Mouse (Mus musculus): ENCODE measurements around the gene Gm7029. TPM values are rescaled to one million over a fixed set of nuclear protein-coding genes. Genes with fewer than 3 reads are reported as not detected.

Gm7029 gene
- total RNA-seq, 2 experiments from 2014 or later, result not detected

DNA sequence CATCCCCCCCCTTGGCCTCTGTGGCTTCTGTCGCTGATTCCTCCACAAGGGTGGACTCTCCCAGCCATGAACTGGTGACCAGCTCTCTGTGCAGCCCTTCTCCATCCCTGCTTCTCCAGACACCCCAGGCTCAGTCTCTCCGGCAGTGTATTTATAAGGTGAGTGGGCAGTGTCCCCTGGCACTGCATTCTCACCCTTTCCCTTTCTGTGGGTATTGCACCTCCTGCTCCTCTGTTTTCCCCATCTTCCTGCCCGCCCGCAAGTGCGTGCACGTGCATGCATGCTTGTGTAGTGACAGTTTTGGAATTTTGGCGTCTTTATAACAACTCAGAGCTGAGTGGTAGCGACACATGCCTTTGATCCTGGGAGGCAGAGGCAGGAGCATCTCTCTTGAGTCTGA, 40.3 kb downstream of the Gm7029 start:
- DNase-seq, result no peak

DNA sequence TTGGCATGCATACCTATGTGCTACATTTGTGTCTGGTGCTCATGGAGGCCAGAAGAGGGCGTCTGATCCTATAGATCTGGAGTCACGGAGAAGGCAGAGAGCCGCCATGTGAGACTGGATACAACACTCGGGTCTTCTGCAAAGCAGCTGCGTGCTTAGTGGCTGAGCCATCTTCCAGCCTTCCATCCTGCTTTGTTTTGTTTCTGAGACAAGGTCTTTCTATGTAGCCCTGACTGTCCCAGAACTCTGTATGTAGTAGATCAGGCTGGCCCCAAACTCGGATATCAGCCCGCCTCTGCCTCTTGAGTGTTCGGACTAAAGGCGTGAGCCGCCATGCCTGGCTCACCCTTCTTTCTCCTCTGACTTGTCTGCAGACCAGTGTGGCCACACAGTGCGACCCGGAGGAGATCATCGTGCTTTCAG, 41.3 kb downstream of the Gm7029 start:
- no peak for DNase-seq

DNA sequence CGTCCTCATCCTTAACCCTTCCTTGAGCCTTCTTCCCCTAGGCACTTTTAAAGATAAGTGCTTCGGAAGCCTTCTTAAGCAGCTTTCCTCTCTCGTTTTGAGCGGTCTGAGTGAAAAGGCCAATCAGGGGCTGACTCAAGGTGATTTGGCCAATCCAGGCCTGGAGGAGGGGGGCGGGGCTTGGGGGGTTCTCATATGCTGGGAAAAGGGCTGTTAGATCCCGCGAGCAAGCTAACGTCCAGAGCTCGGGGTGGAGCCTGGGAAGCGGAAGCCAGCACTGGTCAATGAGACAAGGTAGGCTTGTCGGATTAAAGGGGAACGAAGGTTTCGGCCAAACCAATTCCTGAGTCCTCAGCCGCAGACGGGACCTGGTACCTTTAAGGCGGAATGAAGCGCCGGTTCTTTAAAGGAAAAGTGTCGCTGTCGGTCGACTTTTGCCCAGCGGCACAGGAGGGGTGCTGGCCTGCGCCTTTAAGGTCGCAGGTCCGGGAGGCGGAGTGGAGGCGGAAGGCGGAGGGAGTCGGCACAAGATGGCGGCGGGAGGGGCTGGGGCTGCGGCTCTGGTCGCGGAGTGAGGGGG, 42.1 kb downstream of the Gm7029 start, which contains the start of the genes Tapbp and Zbtb22:
TSS of gene Tapbp (plus strand) at position 229 of the 580 bp plus-strand sequence.
TSS of gene Zbtb22 (plus strand) at position 234 of the 580 bp plus-strand sequence.
- peak; percentile 95 to 98 for DNase-seq

DNA sequence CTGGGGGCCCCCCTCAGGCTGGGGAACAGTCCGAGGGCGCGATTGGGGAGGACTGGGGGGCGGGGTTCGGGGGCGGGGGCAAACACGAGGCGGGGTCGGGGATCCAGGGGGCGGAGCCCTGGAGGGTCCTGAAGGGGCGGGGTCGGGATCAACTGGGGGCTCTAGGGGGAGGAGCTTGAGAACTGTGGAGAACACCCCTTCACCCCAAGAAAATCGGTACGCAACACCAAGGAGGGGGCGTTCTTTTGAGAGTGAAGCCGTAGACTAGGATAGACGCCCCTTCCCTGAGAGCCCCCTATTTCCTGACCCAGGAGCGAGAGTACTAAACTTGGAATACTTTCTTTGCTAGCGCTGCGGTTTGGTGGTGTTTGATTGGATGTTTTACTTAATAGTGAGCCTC, 42.7 kb downstream of the Gm7029 start:
- no peak for DNase-seq

DNA sequence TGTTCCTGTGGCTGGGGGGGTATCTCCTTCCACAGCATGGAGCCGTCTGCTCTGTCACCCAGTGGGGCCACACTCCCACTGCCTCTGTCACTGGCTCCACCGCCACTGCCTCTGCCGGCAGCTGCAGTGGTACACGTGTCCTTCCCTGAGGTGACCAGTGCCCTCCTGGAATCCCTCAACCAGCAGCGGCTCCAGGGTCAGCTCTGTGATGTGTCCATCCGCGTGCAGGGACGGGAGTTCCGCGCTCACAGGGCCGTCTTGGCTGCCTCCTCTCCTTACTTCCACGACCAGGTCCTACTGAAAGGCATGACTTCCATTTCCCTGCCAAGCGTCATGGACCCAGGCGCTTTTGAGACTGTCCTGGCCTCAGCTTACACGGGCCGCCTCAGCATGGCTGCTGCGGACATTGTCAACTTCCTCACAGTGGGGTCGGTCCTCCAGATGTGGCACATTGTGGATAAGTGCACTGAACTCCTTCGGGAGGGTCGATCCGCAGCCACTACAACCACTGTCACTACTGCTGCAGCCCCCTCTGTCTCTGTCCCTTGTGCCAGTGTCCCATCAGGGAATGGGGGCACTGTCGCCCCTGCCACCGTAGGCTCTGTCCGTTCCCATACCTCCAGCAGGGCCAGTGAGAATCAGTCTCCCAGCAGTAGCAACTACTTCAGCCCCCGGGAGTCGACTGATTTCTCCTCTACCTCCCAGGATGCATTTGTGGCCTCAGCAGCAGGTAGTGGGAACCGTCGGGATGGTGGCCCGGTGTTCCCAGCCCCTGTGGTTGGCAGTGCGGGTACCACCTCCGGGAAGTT, 43.4 kb downstream of the Gm7029 start:
- peak in 1 of 2 experiments; percentile 17 for DNase-seq

DNA sequence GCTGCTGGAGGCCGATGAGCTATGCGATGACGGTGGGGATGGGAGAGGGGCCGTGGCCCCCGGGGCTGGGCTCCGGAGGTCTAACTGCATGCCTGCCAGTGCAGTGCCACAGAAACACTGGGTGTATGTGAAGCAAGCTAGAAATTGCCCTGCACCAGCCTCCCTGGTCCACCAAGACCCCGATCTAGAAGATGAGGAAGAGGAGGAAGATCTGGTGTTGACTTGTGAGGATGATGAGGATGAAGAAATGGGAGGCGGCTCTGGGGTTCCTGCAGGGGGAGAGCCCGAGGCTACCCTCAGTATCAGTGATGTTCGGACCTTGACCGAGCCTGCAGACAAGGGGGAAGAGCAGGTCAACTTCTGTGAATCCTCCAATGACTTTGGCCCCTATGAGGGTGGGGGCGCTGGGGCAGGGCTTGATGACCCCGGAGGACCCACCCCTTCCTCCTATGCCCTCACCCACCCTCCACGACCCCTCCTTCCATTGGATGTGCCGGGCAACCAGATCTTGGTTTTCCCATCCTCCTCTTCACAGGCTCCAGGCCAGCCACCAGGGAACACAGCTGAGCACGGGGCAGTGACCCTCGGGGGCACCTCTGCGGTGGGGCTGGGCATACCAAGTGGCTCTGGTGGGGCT, 44.1 kb downstream of the Gm7029 start:
- no peak for DNase-seq

DNA sequence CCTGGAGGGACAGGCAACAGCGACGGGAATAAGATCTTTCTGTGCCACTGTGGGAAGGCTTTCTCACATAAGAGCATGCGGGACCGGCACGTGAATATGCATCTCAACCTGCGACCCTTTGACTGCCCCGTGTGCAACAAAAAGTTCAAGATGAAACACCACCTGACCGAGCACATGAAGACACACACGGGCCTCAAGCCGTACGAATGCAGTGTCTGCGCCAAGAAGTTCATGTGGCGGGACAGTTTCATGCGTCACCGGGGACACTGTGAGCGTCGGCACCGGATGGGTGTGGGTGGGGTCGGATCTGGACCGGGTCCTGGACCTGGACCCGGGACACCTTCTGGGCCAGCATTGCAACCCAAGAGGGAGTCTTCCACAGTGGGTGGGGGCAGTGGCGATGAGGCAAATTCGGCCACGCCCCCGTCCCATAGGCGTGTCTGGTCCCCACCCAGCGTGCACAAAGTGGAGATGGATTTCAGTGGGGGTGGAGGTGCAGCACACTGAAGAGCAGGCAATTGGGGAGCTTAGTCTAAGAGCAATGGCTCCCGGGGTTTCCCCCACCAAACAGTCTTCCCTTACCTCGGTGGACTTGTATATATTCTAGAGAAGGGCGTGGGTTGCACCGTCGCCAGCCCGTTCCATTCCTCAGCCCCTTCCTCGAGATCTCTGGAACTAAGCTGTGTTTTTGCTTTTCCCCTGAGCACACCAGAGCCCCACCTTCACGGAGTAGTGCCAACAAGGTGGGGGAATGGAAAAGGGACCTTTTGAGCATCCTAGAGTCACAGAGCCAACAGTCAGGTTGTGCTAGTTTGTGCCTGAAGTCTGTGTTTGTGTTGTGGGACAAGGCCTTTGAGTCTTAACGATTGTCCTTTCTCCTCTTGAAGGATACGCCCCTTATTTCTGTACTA, 44.9 kb downstream of the Gm7029 start:
- peak in 1 of 2 experiments; percentile 48 for DNase-seq

DNA sequence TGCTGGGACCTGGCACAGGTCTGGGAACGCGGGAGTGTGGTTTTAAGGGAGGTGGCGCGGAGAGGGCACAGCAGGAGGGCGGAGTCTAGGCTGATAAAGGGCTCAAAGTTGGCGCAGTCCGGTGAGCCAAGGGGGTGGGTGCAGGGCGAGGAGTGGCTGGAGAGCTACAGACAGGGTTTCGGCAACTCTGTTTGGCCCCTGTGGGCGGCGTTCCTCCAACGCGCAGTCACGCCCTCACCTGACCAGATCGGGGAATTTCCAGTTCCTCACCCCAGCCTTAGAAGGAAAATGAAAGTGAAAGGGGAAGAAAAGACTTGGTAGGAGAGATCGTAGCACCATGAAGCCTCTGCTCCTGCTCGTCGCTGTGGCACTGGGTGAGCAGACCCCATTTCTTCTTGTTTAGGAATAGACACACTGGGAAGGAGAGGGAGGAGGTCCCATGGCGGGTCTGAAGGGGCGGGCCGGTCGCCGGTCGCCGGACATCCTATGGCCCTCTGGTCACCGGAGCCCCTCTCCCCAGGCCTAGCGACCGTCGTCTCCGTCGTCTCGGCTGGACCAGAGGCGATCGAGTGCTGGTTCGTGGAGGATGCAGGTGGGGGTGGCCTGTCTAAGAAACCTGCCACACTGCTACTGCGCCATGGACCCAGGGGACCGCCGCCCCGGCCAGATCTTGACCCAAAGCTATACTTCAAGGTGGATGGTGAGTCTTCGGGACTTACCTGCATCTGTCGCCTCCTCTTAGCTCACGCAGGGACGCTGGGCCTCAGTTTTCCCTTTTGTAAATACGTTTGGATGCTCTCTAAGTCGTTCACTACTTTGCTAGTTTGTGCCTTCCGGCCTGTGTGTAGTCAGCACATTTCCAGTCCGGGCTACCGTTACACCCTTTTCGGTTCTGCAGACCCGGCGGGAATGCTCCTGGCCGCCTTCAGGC, 46.0 kb downstream of the Gm7029 start:
- DNase-seq, result peak; percentile 92 to 94

DNA sequence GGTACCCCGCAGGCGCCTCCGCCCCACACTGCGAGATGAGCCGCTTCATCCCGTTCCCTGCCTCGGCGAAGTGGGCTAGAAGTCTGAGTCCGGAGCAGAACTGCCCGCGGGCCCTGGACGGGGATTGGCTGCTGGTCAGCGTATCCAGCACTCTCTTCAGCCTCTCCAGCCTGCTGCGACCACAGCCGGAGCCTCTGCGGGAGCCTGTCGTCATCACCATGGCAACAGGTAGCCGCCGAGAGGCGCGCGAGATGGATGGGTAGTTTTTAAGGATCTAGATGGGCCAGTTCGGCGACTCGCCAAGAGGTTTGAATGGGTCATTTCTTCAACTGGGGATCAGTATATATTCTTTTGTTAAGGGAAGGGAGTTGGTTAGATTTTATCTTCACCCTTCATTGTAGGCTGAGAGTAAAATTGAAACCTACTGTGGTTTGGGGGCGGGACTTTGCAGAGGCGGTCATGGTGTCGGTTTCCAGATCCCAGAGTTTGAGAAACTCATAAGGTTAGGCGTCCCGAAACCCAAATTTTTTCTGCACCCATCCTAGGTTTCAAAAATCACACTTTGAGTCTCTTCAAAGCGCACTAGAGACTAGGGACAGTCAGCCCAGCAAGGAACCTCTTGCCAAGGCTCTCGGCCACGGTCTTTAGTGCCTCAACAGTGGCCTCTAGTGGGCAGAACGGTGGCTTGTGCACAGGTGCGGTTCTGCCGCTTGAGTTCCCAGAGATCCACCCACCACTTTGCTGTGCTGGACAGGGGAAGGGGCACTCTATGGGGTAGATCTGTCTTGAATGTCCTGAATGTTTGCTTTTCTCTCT, 46.9 kb downstream of the Gm7029 start:
- peak; percentile 88 to 89 for DNase-seq

DNA sequence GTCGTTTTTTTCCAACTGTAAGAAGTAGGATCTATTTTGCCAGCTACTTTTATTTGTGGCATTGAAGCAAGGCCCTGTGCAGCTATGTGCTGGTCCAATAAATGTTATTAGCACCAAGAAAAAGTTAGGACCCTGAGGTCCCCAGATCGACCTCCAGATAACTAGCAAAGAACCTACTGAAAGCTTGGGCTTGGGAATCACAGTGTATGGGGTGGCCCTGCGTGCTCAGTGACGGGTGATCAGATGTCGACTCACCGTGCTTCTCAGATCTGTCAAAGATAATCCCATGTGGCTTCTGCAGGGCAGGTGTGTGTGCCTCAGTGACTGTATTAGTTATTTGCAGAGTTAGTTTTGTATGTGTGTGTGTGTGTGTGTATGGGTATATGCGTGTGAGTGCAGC, 47.7 kb downstream of the Gm7029 start:
- DNase-seq, result no peak

Small RNA genes within 50 kb of the gene (microRNA-seq; reads per million reads assigned to microRNA genes)
- gene Gm27740, result not detected

Other genes starting within 250 kb of the Gm7029 start
- 10 to 100 TPM; 28.9 to 35.3 TPM for gene Zfp414, start 244.7 kb upstream of the Gm7029 start, total RNA-seq (2021)
- under 1 TPM in 1 of 2 experiments, not detected in 1; 0.56 TPM for gene Pram1, start 235.8 kb upstream of the Gm7029 start, total RNA-seq (2021)
- gene Hnrnpm, start 187.0 kb upstream of the Gm7029 start, total RNA-seq (2021), result 100 to 1,000 TPM; 136 to 171 TPM
- 100 to 1,000 TPM in 1 of 2 experiments, 10 to 100 TPM in 1; 92.9 to 119 TPM for gene March2, start 155.2 kb upstream of the Gm7029 start, total RNA-seq (2021)
- gene Rab11b, start 113.3 kb upstream of the Gm7029 start, total RNA-seq (2021), result 100 to 1,000 TPM; 231 to 299 TPM
- gene Angptl4, start 92.0 kb upstream of the Gm7029 start, total RNA-seq (2021), result 100 to 1,000 TPM in 1 of 2 experiments, 10 to 100 TPM in 1; 62.7 to 110 TPM
- 10 to 100 TPM; 72.2 to 90.5 TPM for gene Kank3, start 63.3 kb upstream of the Gm7029 start, total RNA-seq (2021)
- gene Rps28, start 49.3 kb upstream of the Gm7029 start, total RNA-seq (2021), result 1,000 to 10,000 TPM; 1,486 to 1,511 TPM
- gene Ndufa7, start 49.3 kb upstream of the Gm7029 start, total RNA-seq (2021), result 100 to 1,000 TPM; 432 to 487 TPM
- gene Cd320, start 30.7 kb upstream of the Gm7029 start, total RNA-seq (2021), result 10 to 100 TPM; 30.8 to 47.3 TPM
- gene Kifc1, start 16.8 kb downstream of the Gm7029 start, total RNA-seq (2021), result 1 to 10 TPM; 3.3 to 4.4 TPM
- not detected for gene Platr17, start 31.3 kb downstream of the Gm7029 start, total RNA-seq (2021)
- gene Daxx, start 35.6 kb downstream of the Gm7029 start, total RNA-seq (2021), result 10 to 100 TPM; 29.2 to 30.2 TPM
- 100 to 1,000 TPM; 178 to 181 TPM for gene Tapbp, start 42.1 kb downstream of the Gm7029 start, total RNA-seq (2021)
- 10 to 100 TPM; 26.5 to 36.1 TPM for gene Zbtb22, start 42.1 kb downstream of the Gm7029 start, total RNA-seq (2021)
- gene Rgl2, start 55.7 kb downstream of the Gm7029 start, total RNA-seq (2021), result 10 to 100 TPM; 37.0 to 45.9 TPM
- gene Pfdn6, start 66.5 kb downstream of the Gm7029 start, total RNA-seq (2021), result 10 to 100 TPM; 89.2 to 90.6 TPM
- gene Wdr46, start 66.8 kb downstream of the Gm7029 start, total RNA-seq (2021), result 10 to 100 TPM; 34.4 to 34.9 TPM
- gene B3galt4, start 77.7 kb downstream of the Gm7029 start, total RNA-seq (2021), result 1 to 10 TPM; 4.0 to 6.6 TPM
- 10 to 100 TPM; 53.4 to 59.9 TPM for gene Vps52, start 82.0 kb downstream of the Gm7029 start, total RNA-seq (2021)
- gene Rps18, start 82.2 kb downstream of the Gm7029 start, total RNA-seq (2021), result 100 to 1,000 TPM; 791 to 792 TPM
- gene H2-K1, start 126.5 kb downstream of the Gm7029 start, total RNA-seq (2021), result 100 to 1,000 TPM; 459 to 574 TPM
- gene Ring1, start 150.8 kb downstream of the Gm7029 start, total RNA-seq (2021), result 10 to 100 TPM; 43.8 to 48.3 TPM
- 100 to 1,000 TPM; 243 to 247 TPM for gene H2-Ke6, start 154.2 kb downstream of the Gm7029 start, total RNA-seq (2021)
- 100 to 1,000 TPM; 165 to 198 TPM for gene Slc39a7, start 157.8 kb downstream of the Gm7029 start, total RNA-seq (2021)
- gene Rxrb, start 158.0 kb downstream of the Gm7029 start, total RNA-seq (2021), result 10 to 100 TPM; 53.5 to 55.7 TPM
- 1 to 10 TPM; 1.2 to 2.2 TPM for gene Col11a2, start 165.6 kb downstream of the Gm7029 start, total RNA-seq (2021)
- not detected for gene H2-Oa, start 218.5 kb downstream of the Gm7029 start, total RNA-seq (2021)
- gene H2-DMa, start 245.7 kb downstream of the Gm7029 start, total RNA-seq (2021), result 10 to 100 TPM; 11.4 to 12.7 TPM
- 100 to 1,000 TPM; 213 to 224 TPM for gene Brd2, start 248.8 kb downstream of the Gm7029 start, total RNA-seq (2021)

Measured in adrenal gland, postnatal 36 days (tissue).